Mouse (Mus musculus) hindbrain, embryonic 15.5 days (tissue): Measurements from ENCODE around the gene Smco4. TPM values are rescaled to one million over a fixed set of nuclear protein-coding genes. Genes with fewer than 3 reads are reported as not detected.

Experiments used
- ATAC-seq: fragments of 200-750 bp; cut with Nextera tagmentation; 2 replicates; pipeline ENCODE4 v1.8.0; 2017; ENCODE audit warnings: low read depth, moderate number of reproducible peaks, moderate TSS enrichment; ENCODE audit not compliant: low FRiP score
- H3K27ac ChIP-seq: fragments of 300-500 bp; sonication (generic); replicated peaks from 2 replicates; pipeline ENCODE4 v1.5.1; 2015; ENCODE audit warnings: mild to moderate bottlenecking, inconsistent platforms
- H3K27me3 ChIP-seq: fragments of 300-500 bp; sonication (generic); 2 replicates; pipeline ENCODE4 v1.6.1; 2015; ENCODE audit warnings: control low read depth, inconsistent platforms
- H3K36me3 ChIP-seq: fragments of 300-500 bp; sonication (generic); 2 replicates; pipeline ENCODE4 v1.6.1; 2015; ENCODE audit warnings: control low read depth, inconsistent platforms
- H3K4me1 ChIP-seq: fragments of 300-500 bp; sonication (generic); replicated peaks from 2 replicates; pipeline ENCODE4 v1.6.1; 2015; ENCODE audit warnings: control low read depth, inconsistent platforms
- H3K4me2 ChIP-seq: fragments of 300-500 bp; sonication (generic); 2 replicates; pipeline ENCODE4 v1.6.1; 2015; ENCODE audit warnings: moderate library complexity, mild to moderate bottlenecking, inconsistent platforms
- H3K4me3 ChIP-seq: fragments of 300-500 bp; sonication (generic); 2 replicates; pipeline ENCODE4 v1.5.1; 2015; ENCODE audit warnings: mild to moderate bottlenecking, inconsistent platforms
- H3K9ac ChIP-seq: fragments of 300-500 bp; sonication (generic); 2 replicates; pipeline ENCODE4 v1.6.1; 2015; ENCODE audit warnings: inconsistent platforms
- H3K9me3 ChIP-seq: fragments of 300-500 bp; sonication (generic); 2 replicates; pipeline ENCODE4 v1.6.1; 2016; ENCODE audit warnings: control low read depth, inconsistent platforms
- WGBS: fragments of 180-500 bp; shearing (Covaris S2); methylation state at CpG from one replicate; pipeline ENCODE4 v1.1.7; 2015; 5-methylcytosine and 5-hydroxymethylcytosine counted together
- polyA plus RNA-seq: library from polyadenylated mRNA; unstranded; fragments of >200 nt; fragmentation: Nextera tagmentation; extraction: Ambion mirVana; gene quantifications from 2 replicates; pipeline ENCODE4 v1.2.1, GENCODE M21; 2015

The Smco4 gene
- polyA plus RNA-seq, 1 experiment from 2014 or later, result 1.0 TPM

GRCm38 (mm10) chr9:15594148-15594547, 100.9 kb downstream of the Smco4 start:
- Histone ChIP-seq H3K27me3 (no peaks in the 10 kb centered on the region), H3K9me3 (no peaks in the 10 kb centered on the region), H3K4me2 (no peak overlapping the region), H3K9ac (no peak overlapping the region), H3K4me1 (0 out of 2 replicates have a peak, but pooled peaks cover 5% of the 10 kb centered on the region), H3K36me3 (no peaks in the 10 kb centered on the region), H3K27ac (no peak overlapping the region), H3K4me3 (no peak overlapping the region)
- no peak for ATAC-seq
- WGBS, result 93% methylated on average over 4 of the region's 4 CpGs

Other genes with a start within 250 kb of the Smco4 start
- gene Med17, start 213.5 kb upstream of the Smco4 start, polyA plus RNA-seq, result 32.0 and 34.0 TPM in 2 replicates
- gene Taf1d, start 187.2 kb upstream of the Smco4 start, polyA plus RNA-seq, result 43.9 and 48.5 TPM in 2 replicates
- gene 4931406C07Rik, start 187.0 kb upstream of the Smco4 start, polyA plus RNA-seq, result 14.5 and 15.7 TPM in 2 replicates
- gene Cep295, start 135.6 kb upstream of the Smco4 start, polyA plus RNA-seq, result 12.3 and 12.7 TPM in 2 replicates
- gene Deup1, start 134.5 kb downstream of the Smco4 start, polyA plus RNA-seq, result 1.3 and 2.3 TPM in 2 replicates
- gene Slc36a4, start 216.3 kb downstream of the Smco4 start, polyA plus RNA-seq, result 26.9 and 30.5 TPM in 2 replicates